Mouse (Mus musculus) retina, embryonic 14.5 days (tissue): Measurements from ENCODE around the gene Sept3.
A peak's percentile ranks its signal among the peaks of the same experiment; 100 is the strongest.
"Not testable (repeated sequence)": the region's sequence is repeated elsewhere in the genome, so short reads cannot be mapped to it uniquely, and the experiment has no call there.

Experiments used
- DNase-seq: peaks from one replicate; pipeline ENCODE4 v3.0.0-alpha.2; 2015; ENCODE audit warnings: low spot score

Sept3 gene

GRCm38 (mm10) chr15:82274593-82274926 lies at the start of gene Sept3:
Gene Sept3 (plus strand): TSS chr15:82274893.
- DNase-seq: no peak

DNA sequence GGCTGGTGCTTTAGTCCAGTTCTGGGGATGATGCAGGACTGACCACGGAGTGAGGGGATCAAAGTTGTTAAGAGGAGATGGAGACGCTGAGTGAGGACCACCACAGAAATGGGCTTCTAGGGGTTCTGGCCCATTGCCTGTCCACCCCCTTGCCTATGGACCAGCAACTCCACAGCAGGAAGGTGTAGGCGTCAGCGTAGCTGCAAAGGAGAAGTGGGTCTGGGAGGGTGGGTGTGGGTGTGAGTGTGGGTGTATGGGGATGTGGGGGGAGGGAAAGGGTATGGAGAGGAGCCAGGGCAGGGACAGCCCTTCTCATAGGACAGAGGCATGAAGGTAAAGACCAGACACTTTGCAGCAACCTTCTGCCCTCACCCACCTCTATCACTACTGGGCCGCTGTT lies 48.9 kb upstream of the Sept3 start:
- no peak for DNase-seq

DNA sequence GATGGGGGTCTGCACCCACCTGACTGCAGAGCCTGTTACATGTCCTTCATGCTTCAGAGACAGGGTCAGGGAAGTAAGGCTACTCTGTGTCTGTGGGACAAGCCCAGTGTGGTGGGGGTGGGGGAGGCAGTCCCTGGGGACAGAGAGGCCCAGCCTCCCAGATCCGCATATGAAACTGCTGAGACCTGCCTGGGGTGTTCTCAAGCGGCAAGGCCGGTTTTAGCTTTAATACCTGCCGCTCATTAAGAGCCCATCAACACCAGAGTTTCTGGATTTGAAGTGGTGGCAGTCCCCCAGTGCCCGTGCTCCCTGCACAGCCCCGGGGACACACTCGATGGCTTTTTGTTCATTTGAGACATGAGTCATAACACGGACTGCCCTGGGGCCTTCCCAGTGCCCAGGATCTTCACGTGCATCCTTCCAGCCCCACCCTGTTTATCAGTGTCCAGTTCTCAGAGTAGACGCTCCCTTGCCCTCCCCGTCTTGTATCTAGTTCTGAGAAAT lies 45.1 kb upstream of the Sept3 start:
- DNase-seq: no peak

DNA sequence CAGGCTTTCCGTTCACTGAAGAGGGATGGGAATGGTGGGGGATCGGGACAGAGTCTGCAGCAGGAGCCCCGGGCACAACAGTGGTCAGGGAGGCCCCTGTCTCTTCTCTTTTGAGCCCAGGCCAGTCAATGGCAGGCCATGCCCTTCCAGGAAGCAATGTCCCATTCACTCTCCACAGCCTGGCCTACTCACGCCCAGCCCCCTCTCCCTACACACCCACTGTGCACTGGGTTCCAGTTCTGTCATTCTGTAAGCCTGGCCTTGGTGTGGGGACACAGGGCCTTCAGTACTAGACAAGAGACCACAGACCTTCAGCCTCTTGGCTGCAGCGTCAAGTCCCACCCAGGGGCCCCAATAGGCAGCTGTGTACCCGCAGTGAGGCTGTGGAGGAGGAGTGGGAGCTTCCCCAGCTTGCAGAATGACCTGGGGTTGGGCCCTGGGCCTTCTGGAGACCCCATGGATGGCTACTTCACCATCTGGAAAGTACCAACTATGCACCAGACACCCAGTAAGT lies 44.5 kb upstream of the Sept3 start:
- DNase-seq: no peak

DNA sequence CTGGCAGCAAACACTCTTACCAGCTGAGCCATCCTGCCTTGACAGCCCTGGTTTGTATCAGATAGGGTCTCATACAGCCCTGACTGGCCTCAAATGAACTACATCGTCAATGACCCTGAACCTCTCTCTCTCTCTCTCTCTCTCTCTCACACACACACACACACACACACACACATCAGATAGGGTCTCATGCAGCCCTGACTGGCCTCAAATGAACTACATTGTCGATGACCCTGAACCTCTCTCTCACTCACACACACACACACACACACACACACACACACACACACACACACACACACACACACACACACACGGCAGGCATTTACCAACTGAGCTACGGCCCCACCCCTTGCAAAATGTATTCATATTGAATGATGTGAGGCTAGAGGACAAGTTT lies 43.6 kb upstream of the Sept3 start:
- no peak for DNase-seq

- no peak for DNase-seq
These were observed 42.9 kb upstream of the Sept3 start for GRCm38 (mm10) chr15:82231591-82232378.

- DNase-seq: no peak
These were observed 42.0 kb upstream of the Sept3 start for GRCm38 (mm10) chr15:82232651-82233050.

DNA sequence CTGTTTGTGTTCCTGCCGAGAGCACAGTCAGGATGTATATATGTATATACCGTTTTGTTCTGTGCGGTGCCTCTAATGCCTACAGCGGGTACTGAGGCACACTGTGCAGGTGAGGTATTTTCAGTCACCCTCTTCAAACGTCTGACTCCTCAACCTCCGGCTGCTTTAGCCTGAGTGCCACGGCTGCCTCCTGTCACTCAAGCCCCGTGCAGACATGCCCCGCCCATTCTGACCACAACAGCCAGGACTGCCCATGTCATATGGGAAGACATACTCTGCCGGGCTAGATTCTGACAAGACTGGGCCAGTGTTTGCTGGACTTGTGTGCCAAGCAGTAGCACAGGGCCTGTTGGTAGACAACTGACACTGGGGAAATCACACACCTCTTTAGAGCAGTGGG lies 39.0 kb upstream of the Sept3 start:
- DNase-seq: no peak

GRCm38 (mm10) chr15:82236565-82236964 lies 38.1 kb upstream of the Sept3 start:
- DNase-seq: peak; percentile 92

GRCm38 (mm10) chr15:82243311-82243710 lies 31.4 kb upstream of the Sept3 start:
- no peak for DNase-seq

DNA sequence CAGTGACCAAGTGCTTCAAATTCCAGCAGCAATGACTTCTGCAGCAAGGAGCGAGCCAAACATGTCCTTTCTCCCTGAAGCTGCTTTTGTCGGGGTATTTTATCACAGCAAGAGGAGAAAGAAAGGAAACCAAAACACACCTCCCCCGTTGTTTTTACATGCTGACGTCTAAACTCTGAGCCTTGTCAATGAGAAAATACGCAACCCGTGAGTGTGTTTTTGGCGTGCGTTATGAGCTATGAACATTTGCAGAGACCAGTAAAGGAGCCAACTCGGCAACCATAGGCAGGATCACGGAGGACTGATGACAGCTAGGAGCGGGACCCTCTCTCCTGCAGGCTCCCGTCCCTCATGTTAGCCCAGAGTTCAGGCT lies 31.0 kb upstream of the Sept3 start:
- DNase-seq: no peak

DNA sequence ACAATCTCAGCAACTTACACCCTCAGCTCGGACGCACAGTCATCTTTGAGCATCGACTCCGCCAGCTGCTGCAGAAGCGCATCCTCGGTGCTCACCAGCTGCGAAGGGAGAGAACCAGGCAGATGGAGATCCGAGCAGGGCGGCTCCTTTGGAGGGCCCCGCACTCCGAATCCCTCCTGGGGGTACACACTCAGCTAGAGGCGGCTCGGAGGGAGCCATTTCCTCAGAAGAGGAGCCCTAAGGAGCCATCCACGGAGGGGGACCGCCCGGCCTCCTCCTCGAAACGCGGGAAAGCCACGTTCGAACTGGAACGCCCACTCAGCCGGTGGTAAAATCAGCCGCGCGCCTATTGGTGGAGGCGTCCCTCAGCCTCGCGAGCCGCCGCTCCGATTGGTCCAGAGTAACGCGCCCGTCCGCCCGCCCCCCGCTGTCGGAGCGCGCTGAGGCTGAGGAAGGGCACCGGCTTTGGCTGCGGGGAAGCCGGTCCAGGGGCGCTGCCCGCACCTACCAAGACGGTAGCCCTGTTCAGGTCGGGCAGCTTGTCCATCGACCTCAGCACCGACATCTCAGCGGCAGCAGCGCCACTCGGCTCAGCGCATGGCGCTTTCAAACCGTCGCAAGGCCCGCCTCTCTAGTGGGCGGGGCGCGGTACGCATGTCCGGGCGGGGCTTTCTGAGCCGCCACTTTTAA lies 30.4 kb upstream of the Sept3 start, which contains the start of gene Cenpm:
Gene Cenpm (minus strand): TSS at position 634 of the 690 bp plus-strand sequence.
- DNase-seq: peak; percentile 94

GRCm38 (mm10) chr15:82244805-82245161 lies 29.9 kb upstream of the Sept3 start:
- not testable (repeated sequence) for DNase-seq

DNA sequence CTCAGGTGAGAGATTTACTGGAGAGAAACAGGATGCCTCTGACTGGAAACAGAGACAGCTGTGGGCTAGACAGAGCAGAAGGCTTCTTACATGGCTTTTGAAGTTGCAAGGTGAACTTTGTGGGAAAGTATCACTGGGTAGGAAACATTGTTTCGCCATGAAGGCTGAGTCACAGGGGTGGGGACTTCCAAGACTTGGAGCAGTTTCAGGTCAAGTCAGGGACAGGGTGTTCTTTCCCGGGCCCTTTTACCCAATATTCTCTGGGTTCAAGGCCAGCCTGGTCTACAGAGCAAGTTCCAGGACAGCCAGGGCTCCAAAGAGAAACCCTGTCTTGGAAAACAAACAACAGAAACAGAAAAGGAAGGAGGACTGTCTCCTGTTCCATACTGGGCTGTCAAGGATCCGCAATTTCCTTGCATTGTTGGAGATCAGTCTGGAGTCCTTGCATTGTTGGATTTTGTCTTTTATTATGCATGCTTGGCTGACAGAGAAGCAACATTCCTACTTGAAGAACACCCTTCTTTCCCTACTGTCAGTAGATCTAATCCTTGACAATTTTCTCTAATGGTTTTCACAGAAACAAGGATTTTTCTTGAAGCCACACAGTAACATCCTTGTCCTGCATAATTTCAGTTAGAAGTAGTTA lies 27.4 kb upstream of the Sept3 start:
- DNase-seq: no peak

DNA sequence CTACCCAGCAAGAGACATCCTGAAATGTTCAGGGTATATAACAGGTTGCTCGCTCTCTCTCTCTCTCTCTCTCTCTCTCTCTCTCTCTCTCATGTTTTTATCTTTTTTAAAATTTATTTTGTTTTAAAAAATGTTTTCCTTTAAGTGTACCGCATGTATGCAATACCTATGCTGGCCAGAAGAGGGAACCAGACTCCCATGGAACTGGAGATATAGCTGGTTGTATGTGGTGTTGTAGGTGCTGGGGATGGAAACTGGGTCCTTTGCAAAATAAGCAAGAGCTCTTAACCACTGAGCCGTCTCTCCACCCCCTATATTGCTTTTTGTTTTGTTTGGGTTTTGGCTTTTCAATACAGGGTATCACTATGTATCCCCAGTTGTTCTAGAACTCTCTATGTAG lies 23.1 kb upstream of the Sept3 start:
- no peak for DNase-seq

- no peak for DNase-seq
These were observed 22.6 kb upstream of the Sept3 start, which contains the start of gene 1500009C09Rik for GRCm38 (mm10) chr15:82252097-82252496. Gene 1500009C09Rik (plus strand): TSS chr15:82252397.

GRCm38 (mm10) chr15:82255248-82255647 lies 19.4 kb upstream of the Sept3 start:
- no peak for DNase-seq

- peak; percentile 78 for DNase-seq
These were observed 18.7 kb upstream of the Sept3 start for GRCm38 (mm10) chr15:82255944-82256383.

DNA sequence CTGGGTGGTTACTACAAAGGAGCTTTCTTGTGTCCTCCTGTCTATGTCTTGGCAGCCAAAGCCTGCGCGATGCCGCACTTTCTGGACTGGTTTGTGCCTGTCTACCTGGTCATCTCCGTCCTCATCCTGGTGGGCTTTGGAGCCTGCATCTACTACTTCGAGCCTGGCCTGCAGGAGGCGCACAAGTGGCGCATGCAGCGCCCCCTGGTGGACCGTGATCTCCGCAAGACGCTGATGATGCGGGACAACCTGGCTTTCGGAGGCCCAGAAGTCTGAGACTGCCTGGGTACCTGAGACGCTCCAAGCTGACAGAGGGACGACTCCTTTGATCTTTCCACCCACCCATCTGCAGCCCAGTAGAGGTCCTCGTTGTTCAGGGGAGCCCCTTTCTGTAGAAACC lies 15.2 kb upstream of the Sept3 start:
- DNase-seq: peak; percentile 84

- peak; percentile 88 for DNase-seq
These were observed 8.3 kb upstream of the Sept3 start for GRCm38 (mm10) chr15:82266356-82266755.

GRCm38 (mm10) chr15:82268185-82268584 lies 6.5 kb upstream of the Sept3 start:
- DNase-seq: peak; percentile 72

GRCm38 (mm10) chr15:82268783-82269182 lies 5.9 kb upstream of the Sept3 start:
- DNase-seq: no peak

GRCm38 (mm10) chr15:82271201-82271600 lies 3.5 kb upstream of the Sept3 start:
- DNase-seq: peak; percentile 94
